Mouse (Mus musculus) adrenal gland, postnatal 14 days (tissue): Measurements from ENCODE around the gene Slc25a26. TPM values are rescaled to one million over a fixed set of nuclear protein-coding genes. Genes with fewer than 3 reads are reported as not detected.

Source experiments
- DNase-seq: peaks from one replicate; pipeline ENCODE4 v3.0.0; 2021; ENCODE audit warnings: mixed read lengths
- total RNA-seq: library from RNA; stranded (reverse); gene quantifications from 2 replicates; pipeline ENCODE4 v1.2.3, GENCODE M21; 2021

Gene Slc25a26
- total RNA-seq, 1 experiment from 2014 or later = 14.8 TPM

- no peak for DNase-seq
Measured at GRCm38 (mm10) chr6:94599016-94599415, 98.9 kb downstream of the Slc25a26 start.

GRCm38 (mm10) chr6:94601101-94601500, 101.0 kb downstream of the Slc25a26 start:
- DNase-seq = peak; percentile 79

GRCm38 (mm10) chr6:94601811-94602210, 101.7 kb downstream of the Slc25a26 start:
- no peak for DNase-seq

GRCm38 (mm10) chr6:94604072-94604471, 103.9 kb downstream of the Slc25a26 start:
- no peak for DNase-seq

- DNase-seq = no peak
Measured at GRCm38 (mm10) chr6:94604546-94604945, 104.4 kb downstream of the Slc25a26 start.

GRCm38 (mm10) chr6:94613235-94613895, 113.2 kb downstream of the Slc25a26 start:
- no peak for DNase-seq

GRCm38 (mm10) chr6:94614346-94614745, 114.2 kb downstream of the Slc25a26 start:
- no peak for DNase-seq

GRCm38 (mm10) chr6:94615936-94616335, 115.8 kb downstream of the Slc25a26 start:
- no peak for DNase-seq

- DNase-seq = no peak
Measured at GRCm38 (mm10) chr6:94618671-94619070, 118.5 kb downstream of the Slc25a26 start.

GRCm38 (mm10) chr6:94620287-94620686, 120.2 kb downstream of the Slc25a26 start:
- DNase-seq = peak; percentile 21

GRCm38 (mm10) chr6:94620801-94621301, 120.7 kb downstream of the Slc25a26 start:
- DNase-seq = peak; percentile 38

- DNase-seq = peak; percentile 79
Measured at GRCm38 (mm10) chr6:94622983-94623382, 122.9 kb downstream of the Slc25a26 start.

- DNase-seq = no peak
Measured at GRCm38 (mm10) chr6:94624543-94624942, 124.4 kb downstream of the Slc25a26 start.

GRCm38 (mm10) chr6:94625896-94626295, 125.8 kb downstream of the Slc25a26 start:
- no peak for DNase-seq

GRCm38 (mm10) chr6:94626807-94627206, 126.7 kb downstream of the Slc25a26 start:
- DNase-seq = no peak

GRCm38 (mm10) chr6:94627714-94628595, 127.8 kb downstream of the Slc25a26 start:
- no peak for DNase-seq

GRCm38 (mm10) chr6:94628787-94629186, 128.7 kb downstream of the Slc25a26 start:
- no peak for DNase-seq

- DNase-seq = no peak
Measured at GRCm38 (mm10) chr6:94631051-94631778, 131.1 kb downstream of the Slc25a26 start.

GRCm38 (mm10) chr6:94631779-94632082, 131.6 kb downstream of the Slc25a26 start:
- DNase-seq = no peak

- no peak for DNase-seq
Measured at GRCm38 (mm10) chr6:94634274-94634673, 134.1 kb downstream of the Slc25a26 start.

- no peak for DNase-seq
Measured at GRCm38 (mm10) chr6:94634710-94635109, 134.6 kb downstream of the Slc25a26 start.

- DNase-seq = no peak
Measured at GRCm38 (mm10) chr6:94635343-94635742, 135.2 kb downstream of the Slc25a26 start.

GRCm38 (mm10) chr6:94637024-94637434, 136.9 kb downstream of the Slc25a26 start:
- no peak for DNase-seq
